Mouse (Mus musculus): ENCODE measurements around the gene H2al2a. TPM values are rescaled to one million over a fixed set of nuclear protein-coding genes. Genes with fewer than 3 reads are reported as not detected.

The H2al2a gene
- total and polyA plus RNA-seq, 2 experiments from 2014 or later: not detected

GRCm38 (mm10) chr2:18028140-18029021, 31.6 kb upstream of the H2al2a start:
- Histone ChIP-seq H3K27me3 (ENCODE audit: insufficient read depth, low read length) (no peaks in the 10 kb centered on the region), H3K4me2 (ENCODE audit: low read depth, low read length) (peak overlapping the region; percentile 99), H3K36me3 (ENCODE audit: insufficient read depth, low read length) (no peaks in the 10 kb centered on the region), H3K4me1 (ENCODE audit: insufficient read depth, low read length) (peaks cover 31% of the 10 kb centered on the region), H3K9me3 (ENCODE audit: low read length) (no peaks in the 10 kb centered on the region), H3K27ac (peak overlapping the region; percentile 85), H3K4me3 (ENCODE audit: low read length) (peak overlapping the region; percentile 55), H3K9ac (replicated peaks; ENCODE audit: low read length) (peak overlapping the region; percentile 70)
- ATAC-seq (peak; percentile 72), DNase-seq (ENCODE audit: low spot score) (peak; percentile 87)
- under 1% methylated on average over 58 of the region's 61 CpGs for WGBS
- no peak for TF ChIP-seq CTCF (IDR thresholded peaks at IDR 0.05; ENCODE audit: low read depth)

- DNase-seq (ENCODE audit: low spot score) (peak; percentile 96), ATAC-seq (peak; percentile 89)
- no peaks in the 10 kb centered on the region for H3K9me3 ChIP-seq (ENCODE audit: low read length)
- under 1% methylated on average over 43 of the region's 44 CpGs for WGBS
- peak overlapping the region; percentile 85 for H3K27ac ChIP-seq
- no peaks in the 10 kb centered on the region for H3K27me3 ChIP-seq (ENCODE audit: insufficient read depth, low read length)
- peaks cover 31% of the 10 kb centered on the region for H3K4me1 ChIP-seq (ENCODE audit: insufficient read depth, low read length)
- peak; percentile 97 for TF ChIP-seq CTCF (IDR thresholded peaks at IDR 0.05; ENCODE audit: low read depth)
- H3K9ac ChIP-seq (replicated peaks; ENCODE audit: low read length): peak overlapping the region; percentile 70
- H3K4me2 ChIP-seq (ENCODE audit: low read depth, low read length): peak overlapping the region; percentile 99
- H3K4me3 ChIP-seq (ENCODE audit: low read length): peak overlapping the region; percentile 55
- H3K36me3 ChIP-seq (ENCODE audit: insufficient read depth, low read length): no peaks in the 10 kb centered on the region
Measured at GRCm38 (mm10) chr2:18027448-18028139, 30.8 kb upstream of the H2al2a start.

GRCm38 (mm10) chr2:18026116-18026947, 29.6 kb upstream of the H2al2a start:
- Histone ChIP-seq H3K27ac (0 out of 2 replicates have a peak overlapping the region, but pooled peaks have one; percentile 32), H3K9me3 (ENCODE audit: low read length) (no peaks in the 10 kb centered on the region), H3K27me3 (ENCODE audit: insufficient read depth, low read length) (no peaks in the 10 kb centered on the region), H3K4me3 (ENCODE audit: low read length) (peak overlapping the region; percentile 55), H3K4me2 (ENCODE audit: low read depth, low read length) (peak overlapping the region; percentile 99), H3K36me3 (ENCODE audit: insufficient read depth, low read length) (no peaks in the 10 kb centered on the region), H3K9ac (replicated peaks; ENCODE audit: low read length) (peak overlapping the region; percentile 51), H3K4me1 (ENCODE audit: insufficient read depth, low read length) (peaks cover 22% of the 10 kb centered on the region)
- ATAC-seq (no peak), DNase-seq (ENCODE audit: low spot score) (peak; percentile 70)
- under 1% methylated on average over 44 of the region's 44 CpGs for WGBS
- TF ChIP-seq CTCF (IDR thresholded peaks at IDR 0.05; ENCODE audit: low read depth): peak; percentile 24; the same call in 1 of the 2 replicates

GRCm38 (mm10) chr2:18025781-18026115, 29.0 kb upstream of the H2al2a start:
- 2% methylated on average over 14 of the region's 14 CpGs for WGBS
- ATAC-seq (no peak), DNase-seq (ENCODE audit: low spot score) (no peak)
- Histone ChIP-seq H3K9me3 (ENCODE audit: low read length) (no peaks in the 10 kb centered on the region), H3K9ac (replicated peaks; ENCODE audit: low read length) (peak overlapping the region; percentile 51), H3K4me1 (ENCODE audit: insufficient read depth, low read length) (peaks cover 19% of the 10 kb centered on the region), H3K4me3 (ENCODE audit: low read length) (peak overlapping the region; percentile 55), H3K27me3 (ENCODE audit: insufficient read depth, low read length) (no peaks in the 10 kb centered on the region), H3K36me3 (ENCODE audit: insufficient read depth, low read length) (no peaks in the 10 kb centered on the region), H3K27ac (no peak overlapping the region), H3K4me2 (ENCODE audit: low read depth, low read length) (peak overlapping the region; percentile 99)
- no peak for TF ChIP-seq CTCF (IDR thresholded peaks at IDR 0.05; ENCODE audit: low read depth)

GRCm38 (mm10) chr2:18025116-18025515, 28.4 kb upstream of the H2al2a start:
- WGBS: 55% methylated on average over 5 of the region's 5 CpGs
- Histone ChIP-seq H3K4me1 (ENCODE audit: insufficient read depth, low read length) (peaks cover 19% of the 10 kb centered on the region), H3K36me3 (ENCODE audit: insufficient read depth, low read length) (no peaks in the 10 kb centered on the region), H3K9ac (replicated peaks; ENCODE audit: low read length) (no peak overlapping the region), H3K4me2 (ENCODE audit: low read depth, low read length) (peak overlapping the region; percentile 99), H3K4me3 (ENCODE audit: low read length) (no peak overlapping the region), H3K9me3 (ENCODE audit: low read length) (no peaks in the 10 kb centered on the region), H3K27ac (no peak overlapping the region), H3K27me3 (ENCODE audit: insufficient read depth, low read length) (no peaks in the 10 kb centered on the region)
- ATAC-seq (no peak), DNase-seq (ENCODE audit: low spot score) (no peak)
- TF ChIP-seq CTCF (IDR thresholded peaks at IDR 0.05; ENCODE audit: low read depth): no peak

GRCm38 (mm10) chr2:18022886-18023285, 26.1 kb upstream of the H2al2a start:
- no peaks in the 10 kb centered on the region for H3K36me3 ChIP-seq (ENCODE audit: insufficient read depth, low read length)
- TF ChIP-seq CTCF (IDR thresholded peaks at IDR 0.05; ENCODE audit: low read depth): no peak
- peaks cover 19% of the 10 kb centered on the region for H3K4me1 ChIP-seq (ENCODE audit: insufficient read depth, low read length)
- DNase-seq (ENCODE audit: low spot score): no peak
- no peak overlapping the region for H3K27ac ChIP-seq
- H3K4me2 ChIP-seq (ENCODE audit: low read depth, low read length): no peak overlapping the region
- no peak overlapping the region for H3K9ac ChIP-seq (replicated peaks; ENCODE audit: low read length)
- no peaks in the 10 kb centered on the region for H3K27me3 ChIP-seq (ENCODE audit: insufficient read depth, low read length)
- no peak for ATAC-seq
- H3K4me3 ChIP-seq (ENCODE audit: low read length): no peak overlapping the region
- no peaks in the 10 kb centered on the region for H3K9me3 ChIP-seq (ENCODE audit: low read length)
- WGBS: 52% methylated on average over 1 of the region's 1 CpGs
